Mouse (Mus musculus) bone marrow macrophage, adult 2 months (primary cell): ENCODE results near the gene Cyp2d10.

Source experiments
- CTCF ChIP-seq: IDR thresholded peaks from 2 replicates; pipeline ENCODE4 v1.5.1; 2012; ENCODE audit warnings: low read depth, mild to moderate bottlenecking, low read length, moderate library complexity
- POLR2A ChIP-seq: IDR thresholded peaks from 2 replicates; pipeline ENCODE4 v1.6.1; 2012; ENCODE audit warnings: mild to moderate bottlenecking, low read depth, low read length, borderline replicate concordance

DNA sequence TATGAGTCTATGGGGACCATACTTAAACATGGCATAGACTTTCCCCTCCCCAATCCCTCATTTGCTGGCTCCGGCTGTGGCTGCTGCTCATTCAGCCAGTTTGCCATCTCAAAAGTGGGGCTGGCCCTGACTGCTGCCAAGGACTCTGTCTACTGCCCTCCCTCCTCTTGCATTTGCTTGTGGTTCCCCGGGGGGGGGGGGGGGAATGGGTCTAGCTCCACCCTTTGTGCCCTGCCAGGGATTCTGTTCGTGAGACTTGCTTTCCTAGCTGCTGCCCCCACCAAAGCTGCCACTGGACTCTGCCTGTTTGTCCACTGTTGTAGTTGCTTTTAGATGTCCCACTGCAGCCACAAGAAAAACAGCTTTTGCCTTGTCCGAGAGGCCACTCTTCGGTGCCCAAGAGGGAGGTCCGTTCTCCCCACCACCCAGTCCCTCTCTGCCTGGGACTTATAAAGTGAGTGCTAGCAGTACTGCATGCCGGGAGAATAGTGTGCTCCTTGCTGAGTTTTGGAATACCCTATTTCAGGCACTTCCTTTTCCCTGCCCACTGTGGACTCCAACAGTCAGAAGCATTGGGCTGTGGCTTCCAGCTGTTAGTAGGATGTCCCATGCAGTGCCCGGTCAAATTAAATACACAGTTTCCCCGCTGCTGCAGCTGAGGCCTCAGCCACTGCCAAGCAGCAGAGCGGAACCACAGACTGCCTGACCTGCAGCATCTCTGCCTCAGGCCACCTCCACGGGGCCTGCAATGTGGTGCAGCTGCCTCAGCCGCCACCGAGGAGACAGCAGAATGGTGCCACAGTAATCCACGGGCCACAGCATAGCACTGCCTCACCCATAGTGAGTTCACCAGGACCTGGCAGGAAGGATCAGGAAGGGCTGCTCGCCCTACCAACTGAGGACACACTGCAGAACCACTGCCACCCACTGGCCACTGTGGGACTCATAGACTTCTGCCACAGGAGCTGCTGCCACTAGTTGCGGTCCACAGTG, 10.1 kb upstream of the Cyp2d10 start:
- TF ChIP-seq CTCF (peak; percentile 16; the same call in 1 of the 2 replicates), POLR2A (no peak)
